Mouse (Mus musculus): Measurements from ENCODE around the gene Slc2a3. TPM values are rescaled to one million over a fixed set of nuclear protein-coding genes. Genes with fewer than 3 reads are reported as not detected.

Gene Slc2a3
- polyA plus RNA-seq, 1 experiment from 2014 or later = 39.5 TPM

DNA sequence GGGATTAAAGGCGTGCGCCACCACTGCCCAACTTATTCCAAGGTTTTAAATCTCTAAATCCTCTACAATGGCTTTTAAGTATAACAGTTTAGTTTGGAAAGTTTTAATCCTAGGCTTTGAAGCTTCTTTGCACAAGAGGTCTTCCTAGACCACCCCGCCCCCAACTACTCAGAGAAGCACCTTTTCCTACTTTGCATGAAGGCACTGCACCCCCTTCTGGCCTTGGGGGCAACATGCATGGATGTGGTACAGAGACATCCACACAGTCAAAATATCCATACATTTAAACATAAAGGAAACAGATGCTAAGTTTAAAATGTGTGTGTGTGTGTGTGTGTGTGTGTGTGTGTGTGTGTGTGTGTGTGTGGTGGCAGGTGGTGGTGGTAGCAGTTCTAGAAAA lies 16.6 kb downstream of the Slc2a3 start:
- H3K4me1 ChIP-seq (ENCODE audit: control insufficient read depth, insufficient read depth, low read length) = no peaks in the 10 kb centered on the region
- 92% methylated on average over 3 of the region's 3 CpGs for WGBS
- no peaks in the 10 kb centered on the region for H3K36me3 ChIP-seq (ENCODE audit: control insufficient read depth, insufficient read depth, low read length)
- no peak overlapping the region for H3K4me2 ChIP-seq (ENCODE audit: low read depth)
- no peak overlapping the region for H3K4me3 ChIP-seq (ENCODE audit: low read depth, low read length)
- no peak for ATAC-seq (ENCODE audit: insufficient read depth, low FRiP score, low TSS enrichment)
- H3K9ac ChIP-seq (ENCODE audit: low read length) = no peak overlapping the region
- H3K27me3 ChIP-seq (ENCODE audit: control insufficient read depth, insufficient read depth, low read length) = no peaks in the 10 kb centered on the region
- H3K9me3 ChIP-seq (ENCODE audit: control insufficient read depth, low read length) = no peaks in the 10 kb centered on the region
- H3K27ac ChIP-seq (ENCODE audit: low read depth, low read length) = no peak overlapping the region
- DNase-seq (ENCODE audit: low spot score) = no peak

DNA sequence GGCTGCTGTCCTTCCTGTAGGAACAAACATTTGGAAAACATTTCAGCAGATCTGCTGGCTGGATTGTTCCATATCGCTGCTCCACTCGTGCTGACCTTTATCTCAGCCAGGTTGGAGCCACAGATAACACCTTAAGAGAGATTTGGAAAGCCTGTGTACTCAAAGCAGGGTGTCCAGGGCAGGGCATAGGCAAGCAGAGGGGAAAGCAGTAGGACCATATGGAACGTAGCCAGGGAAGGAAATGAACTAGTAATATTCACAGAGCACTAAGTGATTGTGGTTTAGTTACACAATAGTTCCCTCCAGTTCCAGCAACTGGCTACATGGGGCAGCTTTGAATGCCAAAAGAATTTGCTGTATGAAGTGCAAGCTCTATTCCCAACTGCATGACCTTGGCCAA lies 19.3 kb downstream of the Slc2a3 start:
- H3K9me3 ChIP-seq (ENCODE audit: control insufficient read depth, low read length) = no peaks in the 10 kb centered on the region
- H3K4me1 ChIP-seq (ENCODE audit: control insufficient read depth, insufficient read depth, low read length) = no peaks in the 10 kb centered on the region
- H3K27ac ChIP-seq (ENCODE audit: low read depth, low read length) = no peak overlapping the region
- H3K36me3 ChIP-seq (ENCODE audit: control insufficient read depth, insufficient read depth, low read length) = no peaks in the 10 kb centered on the region
- no peaks in the 10 kb centered on the region for H3K27me3 ChIP-seq (ENCODE audit: control insufficient read depth, insufficient read depth, low read length)
- ATAC-seq (ENCODE audit: insufficient read depth, low FRiP score, low TSS enrichment) (no peak), DNase-seq (ENCODE audit: low spot score) (no peak)
- H3K4me2 ChIP-seq (ENCODE audit: low read depth) = no peak overlapping the region
- no peak overlapping the region for H3K9ac ChIP-seq (ENCODE audit: low read length)
- no peak overlapping the region for H3K4me3 ChIP-seq (ENCODE audit: low read depth, low read length)
- WGBS = 79% methylated on average over 3 of the region's 3 CpGs

DNA sequence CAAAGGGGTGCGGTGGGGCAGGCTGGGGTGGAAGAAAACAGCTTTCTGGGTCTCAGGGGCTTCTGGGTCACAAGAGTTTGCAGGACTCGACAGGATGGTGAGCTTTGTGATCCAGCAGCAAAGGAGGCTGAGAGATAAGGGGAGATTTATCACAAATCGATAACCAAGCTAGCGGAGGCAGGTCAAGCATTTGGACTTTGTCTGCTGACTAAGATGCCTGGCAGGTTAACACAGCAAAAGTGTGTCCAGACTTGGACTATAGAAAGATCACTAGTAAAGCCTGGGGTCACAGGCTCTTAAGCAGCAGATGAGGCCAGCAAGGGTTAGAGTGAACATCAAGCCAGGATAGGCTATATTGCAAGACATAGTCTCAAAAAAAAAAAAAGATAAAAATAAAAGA lies 20.3 kb downstream of the Slc2a3 start:
- WGBS = 84% methylated on average over 4 of the region's 4 CpGs
- Histone ChIP-seq H3K4me1 (ENCODE audit: control insufficient read depth, insufficient read depth, low read length) (no peaks in the 10 kb centered on the region), H3K36me3 (ENCODE audit: control insufficient read depth, insufficient read depth, low read length) (no peaks in the 10 kb centered on the region), H3K4me2 (ENCODE audit: low read depth) (no peak overlapping the region), H3K27ac (ENCODE audit: low read depth, low read length) (no peak overlapping the region), H3K9ac (ENCODE audit: low read length) (no peak overlapping the region), H3K4me3 (ENCODE audit: low read depth, low read length) (no peak overlapping the region), H3K27me3 (ENCODE audit: control insufficient read depth, insufficient read depth, low read length) (no peaks in the 10 kb centered on the region), H3K9me3 (ENCODE audit: control insufficient read depth, low read length) (no peaks in the 10 kb centered on the region)
- DNase-seq (ENCODE audit: low spot score) (no peak), ATAC-seq (ENCODE audit: insufficient read depth, low FRiP score, low TSS enrichment) (no peak)

DNA sequence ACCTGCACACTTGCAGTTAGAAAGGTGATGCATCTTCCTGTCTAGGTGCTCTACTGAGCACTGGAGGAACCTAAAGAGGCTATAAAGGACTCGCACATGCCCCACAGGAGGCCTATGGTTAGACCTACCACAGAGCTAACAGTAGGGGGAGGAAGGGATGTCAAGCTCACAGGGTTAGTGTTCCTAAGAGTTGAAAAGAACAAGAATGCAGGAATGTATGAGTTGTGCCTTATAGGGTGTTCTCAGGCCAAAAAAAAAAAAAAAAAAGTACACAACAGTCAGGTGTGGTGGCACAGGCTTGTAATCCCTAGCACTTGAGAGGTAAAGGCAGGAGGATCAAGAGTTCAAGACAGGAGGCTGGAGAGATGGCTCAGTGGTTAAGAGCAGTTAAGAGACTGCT lies 21.5 kb downstream of the Slc2a3 start:
- H3K4me1 ChIP-seq (ENCODE audit: control insufficient read depth, insufficient read depth, low read length) = no peaks in the 10 kb centered on the region
- H3K27me3 ChIP-seq (ENCODE audit: control insufficient read depth, insufficient read depth, low read length) = no peaks in the 10 kb centered on the region
- H3K9me3 ChIP-seq (ENCODE audit: control insufficient read depth, low read length) = no peaks in the 10 kb centered on the region
- H3K36me3 ChIP-seq (ENCODE audit: control insufficient read depth, insufficient read depth, low read length) = no peaks in the 10 kb centered on the region
- no peak overlapping the region for H3K9ac ChIP-seq (ENCODE audit: low read length)
- H3K4me3 ChIP-seq (ENCODE audit: low read depth, low read length) = no peak overlapping the region
- ATAC-seq (ENCODE audit: insufficient read depth, low FRiP score, low TSS enrichment) (no peak), DNase-seq (ENCODE audit: low spot score) (no peak)
- WGBS = 33% methylated on average over 1 of the region's 1 CpGs
- H3K4me2 ChIP-seq (ENCODE audit: low read depth) = no peak overlapping the region
- H3K27ac ChIP-seq (ENCODE audit: low read depth, low read length) = no peak overlapping the region

DNA sequence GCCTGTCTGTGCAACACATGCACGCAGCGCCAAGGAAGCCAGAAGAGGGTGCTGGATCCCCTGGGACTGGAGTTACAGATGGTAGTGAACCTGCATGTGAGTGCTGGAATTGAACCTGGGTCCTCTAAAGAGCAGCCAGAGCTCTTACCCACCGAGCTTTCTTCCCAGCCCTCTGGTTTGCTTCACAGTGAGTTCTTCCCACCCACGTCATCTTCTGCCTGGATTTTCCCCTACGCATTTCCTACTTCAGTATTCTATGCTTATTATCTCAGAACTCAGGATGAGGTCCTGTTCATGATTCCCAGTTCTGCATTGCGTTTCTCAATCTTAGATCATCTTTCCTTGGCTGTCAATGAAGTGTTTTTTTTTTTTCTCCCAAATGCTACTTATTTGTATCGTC lies 25.4 kb downstream of the Slc2a3 start:
- no peaks in the 10 kb centered on the region for H3K4me1 ChIP-seq (ENCODE audit: control insufficient read depth, insufficient read depth, low read length)
- no peak overlapping the region for H3K4me2 ChIP-seq (ENCODE audit: low read depth)
- H3K36me3 ChIP-seq (ENCODE audit: control insufficient read depth, insufficient read depth, low read length) = no peaks in the 10 kb centered on the region
- no peaks in the 10 kb centered on the region for H3K27me3 ChIP-seq (ENCODE audit: control insufficient read depth, insufficient read depth, low read length)
- ATAC-seq (ENCODE audit: insufficient read depth, low FRiP score, low TSS enrichment) (no peak), DNase-seq (ENCODE audit: low spot score) (no peak)
- 86% methylated on average over 7 of the region's 7 CpGs for WGBS
- no peak overlapping the region for H3K4me3 ChIP-seq (ENCODE audit: low read depth, low read length)
- H3K9me3 ChIP-seq (ENCODE audit: control insufficient read depth, low read length) = no peaks in the 10 kb centered on the region
- no peak overlapping the region for H3K27ac ChIP-seq (ENCODE audit: low read depth, low read length)
- H3K9ac ChIP-seq (ENCODE audit: low read length) = no peak overlapping the region

DNA sequence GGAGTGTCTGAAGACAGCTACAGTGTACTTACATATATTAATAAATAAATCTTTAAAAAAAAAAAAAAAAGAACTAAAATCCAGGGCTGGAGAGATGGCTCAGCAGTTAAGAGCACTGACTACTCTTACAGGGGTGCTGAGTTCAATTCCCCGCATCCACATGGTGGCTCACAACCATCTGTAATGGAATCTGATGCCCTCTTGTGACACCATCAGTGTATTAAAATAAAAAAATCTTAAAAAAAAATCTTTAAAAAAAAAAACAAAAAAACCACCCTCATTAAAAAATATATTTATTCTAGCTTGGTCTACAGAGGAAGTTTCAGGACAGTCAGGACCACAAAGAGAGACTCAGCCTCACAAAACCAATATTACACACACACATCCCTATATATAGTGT lies 27.1 kb downstream of the Slc2a3 start:
- 96% methylated on average over 1 of the region's 1 CpGs for WGBS
- H3K9me3 ChIP-seq (ENCODE audit: control insufficient read depth, low read length) = no peaks in the 10 kb centered on the region
- H3K36me3 ChIP-seq (ENCODE audit: control insufficient read depth, insufficient read depth, low read length) = no peaks in the 10 kb centered on the region
- H3K27me3 ChIP-seq (ENCODE audit: control insufficient read depth, insufficient read depth, low read length) = no peaks in the 10 kb centered on the region
- no peak for ATAC-seq (ENCODE audit: insufficient read depth, low FRiP score, low TSS enrichment)
- H3K4me3 ChIP-seq (ENCODE audit: low read depth, low read length) = no peak overlapping the region
- no peak overlapping the region for H3K4me2 ChIP-seq (ENCODE audit: low read depth)
- no peak overlapping the region for H3K27ac ChIP-seq (ENCODE audit: low read depth, low read length)
- H3K9ac ChIP-seq (ENCODE audit: low read length) = no peak overlapping the region
- no peaks in the 10 kb centered on the region; the same call in 1 of the 2 replicates for H3K4me1 ChIP-seq (ENCODE audit: control insufficient read depth, insufficient read depth, low read length)
- DNase-seq (ENCODE audit: low spot score) = no peak

DNA sequence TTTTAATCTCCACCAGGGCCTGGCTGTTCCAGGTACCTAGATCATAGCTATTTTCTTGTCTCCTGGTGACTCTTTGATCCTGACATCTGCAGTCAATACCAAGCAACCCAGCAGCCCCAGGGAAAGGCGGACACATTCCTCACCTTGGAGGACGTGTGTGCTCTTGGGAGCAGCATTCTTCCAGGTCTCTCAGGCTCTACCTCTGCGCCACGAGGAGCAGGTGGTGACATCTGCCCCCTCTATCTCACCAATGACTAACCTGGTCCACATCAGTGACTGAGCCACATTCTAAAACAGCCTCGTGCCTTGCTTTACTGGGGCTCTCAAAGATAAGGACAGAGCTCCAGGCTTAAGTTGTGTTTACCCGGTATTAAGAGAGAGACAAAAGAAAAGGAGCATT lies 28.7 kb downstream of the Slc2a3 start:
- Histone ChIP-seq H3K27ac (ENCODE audit: low read depth, low read length) (no peak overlapping the region), H3K9me3 (ENCODE audit: control insufficient read depth, low read length) (no peaks in the 10 kb centered on the region), H3K4me3 (ENCODE audit: low read depth, low read length) (no peak overlapping the region), H3K27me3 (ENCODE audit: control insufficient read depth, insufficient read depth, low read length) (no peaks in the 10 kb centered on the region), H3K4me1 (ENCODE audit: control insufficient read depth, insufficient read depth, low read length) (no peaks in the 10 kb centered on the region; the same call in 1 of the 2 replicates), H3K9ac (ENCODE audit: low read length) (no peak overlapping the region), H3K4me2 (ENCODE audit: low read depth) (no peak overlapping the region), H3K36me3 (ENCODE audit: control insufficient read depth, insufficient read depth, low read length) (no peaks in the 10 kb centered on the region)
- WGBS = 62% methylated on average over 6 of the region's 6 CpGs
- no peak for DNase-seq (ENCODE audit: low spot score)
- no peak for ATAC-seq (ENCODE audit: insufficient read depth, low FRiP score, low TSS enrichment)

DNA sequence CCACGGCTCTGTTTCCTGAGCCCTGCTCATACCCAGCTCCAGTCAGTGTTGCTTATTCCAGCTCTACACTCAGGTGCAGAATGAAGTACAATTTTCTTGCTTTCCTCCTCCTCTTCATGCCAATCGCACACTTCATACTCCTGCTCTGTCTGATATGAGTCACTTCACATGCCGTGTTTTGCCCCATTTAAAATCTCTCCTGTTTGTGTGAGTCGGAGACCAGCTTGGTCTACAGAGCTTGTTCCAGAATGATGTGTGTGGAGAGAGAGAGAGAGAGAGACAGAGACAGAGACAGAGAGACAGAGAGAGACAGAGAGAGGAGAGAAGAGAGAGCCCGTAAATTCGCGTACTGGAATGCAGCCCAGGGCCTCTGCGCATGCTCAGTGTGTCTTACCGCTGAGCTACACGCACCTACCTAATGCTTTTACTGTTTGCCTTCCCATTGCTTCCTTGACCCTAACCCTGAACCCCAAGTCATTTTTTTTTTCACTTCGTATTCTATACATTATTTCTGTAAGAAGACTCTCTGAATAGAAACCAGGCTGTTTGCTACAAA lies 30.6 kb downstream of the Slc2a3 start:
- no peaks in the 10 kb centered on the region for H3K9me3 ChIP-seq (ENCODE audit: control insufficient read depth, low read length)
- no peak overlapping the region for H3K27ac ChIP-seq (ENCODE audit: low read depth, low read length)
- no peaks in the 10 kb centered on the region for H3K36me3 ChIP-seq (ENCODE audit: control insufficient read depth, insufficient read depth, low read length)
- no peak overlapping the region for H3K9ac ChIP-seq (ENCODE audit: low read length)
- DNase-seq (ENCODE audit: low spot score) (no peak), ATAC-seq (ENCODE audit: insufficient read depth, low FRiP score, low TSS enrichment) (no peak)
- no peaks in the 10 kb centered on the region; the same call in 1 of the 2 replicates for H3K4me1 ChIP-seq (ENCODE audit: control insufficient read depth, insufficient read depth, low read length)
- H3K4me2 ChIP-seq (ENCODE audit: low read depth) = no peak overlapping the region
- no peaks in the 10 kb centered on the region for H3K27me3 ChIP-seq (ENCODE audit: control insufficient read depth, insufficient read depth, low read length)
- H3K4me3 ChIP-seq (ENCODE audit: low read depth, low read length) = no peak overlapping the region
- WGBS = 91% methylated on average over 11 of the region's 11 CpGs

DNA sequence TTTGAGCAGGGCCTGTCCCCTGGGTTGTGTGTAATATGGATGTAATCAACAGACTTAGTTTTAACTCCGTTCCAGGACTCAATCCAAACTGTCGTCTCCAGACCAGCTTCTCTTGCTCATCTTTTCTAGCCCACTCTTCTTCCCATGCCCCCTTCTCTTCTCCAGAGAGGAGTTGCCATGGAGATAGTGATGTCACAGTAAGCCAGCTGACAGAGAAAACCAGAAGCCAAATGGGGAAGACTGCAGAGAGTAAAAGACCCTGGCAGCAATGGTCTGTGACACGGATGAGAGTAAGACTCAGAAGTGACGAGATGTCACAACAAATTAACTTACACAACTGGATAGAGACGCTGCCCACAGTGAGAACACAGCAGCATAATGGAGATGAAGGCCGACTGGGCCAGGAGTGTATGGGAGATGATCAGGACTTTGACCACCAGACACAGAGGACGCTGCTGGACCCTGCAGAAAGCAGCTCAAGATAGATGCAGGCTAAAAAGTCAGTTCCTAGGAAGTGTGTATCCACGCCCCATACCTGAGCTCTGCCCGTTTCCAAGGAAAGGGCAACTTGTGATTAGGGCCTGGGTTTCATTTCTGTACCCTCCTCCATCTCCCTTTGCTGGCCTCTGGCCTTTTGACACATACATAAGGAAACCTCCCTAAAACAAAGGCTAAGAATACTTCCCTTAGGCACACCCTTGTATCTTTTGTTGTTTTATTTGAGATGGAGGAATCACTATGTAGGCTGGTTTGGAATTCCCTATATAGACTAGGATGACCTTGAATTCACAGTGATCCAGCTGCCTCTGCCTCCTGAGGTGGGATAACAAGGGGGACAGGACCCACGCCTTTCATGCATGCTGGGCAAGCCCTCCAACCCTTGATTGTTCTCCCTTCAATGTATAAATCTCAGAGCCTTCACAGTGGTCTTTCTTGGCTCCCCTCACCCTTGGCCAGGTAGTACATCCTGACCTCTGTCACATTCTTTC lies 31.4 kb downstream of the Slc2a3 start:
- Histone ChIP-seq H3K9me3 (ENCODE audit: control insufficient read depth, low read length) (no peaks in the 10 kb centered on the region), H3K4me3 (ENCODE audit: low read depth, low read length) (no peak overlapping the region), H3K27ac (ENCODE audit: low read depth, low read length) (no peak overlapping the region), H3K4me2 (ENCODE audit: low read depth) (no peak overlapping the region), H3K36me3 (ENCODE audit: control insufficient read depth, insufficient read depth, low read length) (no peaks in the 10 kb centered on the region), H3K9ac (ENCODE audit: low read length) (no peak overlapping the region), H3K27me3 (ENCODE audit: control insufficient read depth, insufficient read depth, low read length) (no peaks in the 10 kb centered on the region), H3K4me1 (ENCODE audit: control insufficient read depth, insufficient read depth, low read length) (no peaks in the 10 kb centered on the region; the same call in 1 of the 2 replicates)
- DNase-seq (ENCODE audit: low spot score) (no peak), ATAC-seq (ENCODE audit: insufficient read depth, low FRiP score, low TSS enrichment) (no peak)
- WGBS = 68% methylated on average over 10 of the region's 10 CpGs
